Mouse (Mus musculus) yolk sac, embryonic 10.5 days (tissue): ENCODE data around the gene Cdh4.

Experiments used
- DNase-seq: peaks from one replicate; pipeline ENCODE4 v3.0.0-alpha.2; 2017; ENCODE audit warnings: low spot score

The Cdh4 gene

GRCm38 (mm10) chr2:179946496-179946895 is 504.3 kb downstream of the Cdh4 start:
- DNase-seq, result no peak

GRCm38 (mm10) chr2:179947607-179948006 is 505.4 kb downstream of the Cdh4 start:
- no peak for DNase-seq

DNA sequence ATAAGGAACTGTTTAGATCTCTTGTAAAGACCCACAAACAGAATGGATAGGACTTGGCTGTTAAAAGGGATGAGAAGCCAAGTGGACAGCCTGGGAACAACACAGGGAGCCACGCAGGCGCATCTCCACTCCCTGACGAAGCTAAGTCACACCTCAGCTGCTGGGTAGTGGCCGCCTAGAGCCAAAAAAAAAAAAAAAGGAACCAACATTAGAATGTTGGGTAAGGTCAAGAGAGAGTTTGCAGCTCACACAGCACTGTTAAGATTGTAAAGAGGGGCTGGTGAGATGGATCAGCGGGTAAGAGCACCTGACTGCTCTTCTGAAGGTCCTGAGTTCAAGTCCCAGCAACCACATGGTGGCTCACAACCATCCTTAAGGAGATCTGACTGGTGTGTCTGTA is 506.6 kb downstream of the Cdh4 start:
- no peak for DNase-seq
